Mouse (Mus musculus) intestine, embryonic 14.5 days (tissue): ENCODE measurements around the gene Aifm1. TPM values are rescaled to one million over a fixed set of nuclear protein-coding genes. Genes with fewer than 3 reads are reported as not detected.

ENCODE experiments used
- ATAC-seq: fragments of 200-750 bp; cut with Nextera tagmentation; replicated peaks from 2 replicates; pipeline ENCODE4 v1.8.0; 2017; ENCODE audit warnings: low read depth, moderate number of reproducible peaks, moderate TSS enrichment, moderate library complexity; ENCODE audit not compliant: low FRiP score, low TSS enrichment
- DNase-seq: peaks from one replicate; pipeline ENCODE4 v3.0.0-alpha.2; 2018; ENCODE audit warnings: low spot score
- H3K27ac ChIP-seq: fragments of 300-500 bp; sonication (generic); 2 replicates; pipeline ENCODE4 v1.5.1; 2014; ENCODE audit warnings: low read depth, mild to moderate bottlenecking, control low read depth
- H3K27me3 ChIP-seq: fragments of 300-500 bp; sonication (generic); replicated peaks from 2 replicates; pipeline ENCODE4 v1.6.1; 2014; ENCODE audit warnings: low read length, control low read depth; ENCODE audit not compliant: control insufficient read depth, insufficient read depth
- H3K36me3 ChIP-seq: fragments of 300-500 bp; sonication (generic); 2 replicates; pipeline ENCODE4 v1.6.1; 2014; ENCODE audit warnings: low read length, control low read depth; ENCODE audit not compliant: control insufficient read depth, insufficient read depth
- H3K4me1 ChIP-seq: fragments of 300-500 bp; sonication (generic); replicated peaks from 2 replicates; pipeline ENCODE4 v1.6.1; 2014; ENCODE audit warnings: low read length, control low read depth, mixed read lengths; ENCODE audit not compliant: control insufficient read depth, insufficient read depth
- H3K4me2 ChIP-seq: fragments of 300-500 bp; sonication (generic); 2 replicates; pipeline ENCODE4 v1.6.1; 2014; ENCODE audit warnings: low read length
- H3K4me3 ChIP-seq: fragments of 300-500 bp; sonication (generic); 2 replicates; pipeline ENCODE4 v1.5.1; 2014; ENCODE audit warnings: low read depth, low read length, control low read depth, mixed read lengths
- H3K9ac ChIP-seq: fragments of 300-500 bp; sonication (generic); 2 replicates; pipeline ENCODE4 v1.6.1; 2014; ENCODE audit warnings: mild to moderate bottlenecking, low read length
- H3K9me3 ChIP-seq: fragments of 300-500 bp; sonication (generic); 2 replicates; pipeline ENCODE4 v1.6.1; 2016; ENCODE audit warnings: low read length, control low read depth; ENCODE audit not compliant: control insufficient read depth
- WGBS: fragments of 180-500 bp; shearing (Covaris S2); extraction: QIAGEN DNeasy Blood & Tissue Kit; methylation state at CpG from one replicate; pipeline ENCODE4 v1.1.7; 2014; 5-methylcytosine and 5-hydroxymethylcytosine counted together
- polyA plus RNA-seq: library from polyadenylated mRNA; unstranded; fragments of >200 nt; fragmentation: Nextera tagmentation; extraction: Ambion mirVana; gene quantifications from 2 replicates; pipeline ENCODE4 v1.2.1, GENCODE M21; 2014

Gene Aifm1
- 70.9 and 76.1 TPM in 2 replicates for polyA plus RNA-seq

- Histone ChIP-seq H3K27me3 (no peaks in the 10 kb centered on the region), H3K9me3 (no peaks in the 10 kb centered on the region), H3K36me3 (no peaks in the 10 kb centered on the region), H3K27ac (peak within 1 kb of the TSS; percentile 11; the same call in 1 of the 2 replicates), H3K9ac (peak within 1 kb of the TSS; percentile 52), H3K4me2 (peak within 1 kb of the TSS; percentile 56), H3K4me3 (peak within 1 kb of the TSS; percentile 52), H3K4me1 (no peaks in the 10 kb centered on the region; the same call in 1 of the 2 replicates)
- DNase-seq (peak; percentile 79), ATAC-seq (peak; percentile 98)
- WGBS = 10% methylated on average over 39 of the region's 45 CpGs
Observed at GRCm38 (mm10) chrX:48513166-48513807, at the start of gene Aifm1. Aifm1 (minus strand) TSS chrX:48513563.

GRCm38 (mm10) chrX:48532175-48532574, 18.8 kb upstream of the Aifm1 start:
- no peak overlapping the region for H3K4me3 ChIP-seq
- WGBS = 40% methylated on average over 3 of the region's 3 CpGs
- H3K27ac ChIP-seq = no peak overlapping the region
- no peaks in the 10 kb centered on the region for H3K9me3 ChIP-seq
- DNase-seq (peak; percentile 84), ATAC-seq (0 out of 2 replicates have a peak, but pooled peaks have one; percentile 19)
- H3K9ac ChIP-seq = no peak overlapping the region
- no peak overlapping the region for H3K4me2 ChIP-seq
- no peaks in the 10 kb centered on the region for H3K27me3 ChIP-seq
- no peaks in the 10 kb centered on the region for H3K4me1 ChIP-seq
- no peaks in the 10 kb centered on the region for H3K36me3 ChIP-seq

DNA sequence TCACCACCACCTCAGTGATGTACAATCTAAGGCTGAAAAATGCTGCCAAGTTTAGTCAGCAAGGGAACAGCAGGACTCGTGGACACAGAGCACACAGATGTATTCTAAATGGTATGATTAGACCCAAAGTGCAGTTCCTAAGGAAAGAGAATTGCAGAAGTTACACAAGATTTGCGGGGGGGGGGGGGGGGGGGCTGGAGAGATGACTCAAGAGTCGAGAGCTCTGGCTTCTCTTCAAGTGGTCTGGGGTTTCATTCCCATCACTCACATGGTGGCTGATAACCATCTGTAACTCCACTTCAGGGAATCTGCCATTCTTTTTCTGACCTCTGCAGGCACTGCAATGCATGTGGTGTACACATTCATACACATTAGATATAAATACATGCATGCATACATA, 13.1 kb upstream of the Aifm1 start:
- no peak overlapping the region for H3K4me2 ChIP-seq
- ATAC-seq = no peak
- no peak overlapping the region for H3K4me3 ChIP-seq
- WGBS = 50% methylated on average over 2 of the region's 3 CpGs
- no peaks in the 10 kb centered on the region for H3K4me1 ChIP-seq
- H3K27me3 ChIP-seq = no peaks in the 10 kb centered on the region
- no peaks in the 10 kb centered on the region for H3K36me3 ChIP-seq
- no peak overlapping the region for H3K27ac ChIP-seq
- H3K9ac ChIP-seq = no peak overlapping the region
- DNase-seq = no peak
- no peaks in the 10 kb centered on the region for H3K9me3 ChIP-seq

GRCm38 (mm10) chrX:48525866-48526265, 12.5 kb upstream of the Aifm1 start:
- Histone ChIP-seq H3K9ac (no peak overlapping the region), H3K9me3 (no peaks in the 10 kb centered on the region), H3K36me3 (no peaks in the 10 kb centered on the region), H3K4me3 (no peak overlapping the region), H3K27me3 (no peaks in the 10 kb centered on the region), H3K4me1 (no peaks in the 10 kb centered on the region), H3K27ac (no peak overlapping the region), H3K4me2 (no peak overlapping the region)
- WGBS = 64% methylated on average over 8 of the region's 8 CpGs
- ATAC-seq (no peak), DNase-seq (no peak)

DNA sequence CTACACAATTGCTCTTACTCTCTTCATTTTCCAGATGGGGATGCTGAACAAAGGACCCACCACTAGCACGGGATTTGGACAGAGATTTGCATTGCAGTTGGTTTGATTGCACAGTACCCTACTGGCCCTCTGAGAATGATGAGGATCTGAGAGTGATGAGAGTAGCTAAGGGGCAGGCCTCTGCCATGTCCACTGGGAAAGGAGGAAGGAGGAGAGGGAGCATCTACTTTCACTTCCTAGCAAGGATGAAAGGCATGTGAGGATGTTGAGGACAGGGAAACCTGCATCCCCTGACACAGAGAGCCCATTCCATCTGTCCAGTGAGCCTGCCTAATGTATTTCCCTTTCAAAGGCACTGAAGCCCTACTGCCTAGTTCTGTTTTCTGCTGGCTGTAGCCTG, 12.0 kb upstream of the Aifm1 start:
- H3K4me3 ChIP-seq = no peak overlapping the region
- no peaks in the 10 kb centered on the region for H3K27me3 ChIP-seq
- WGBS = 53% methylated on average over 1 of the region's 1 CpGs
- no peaks in the 10 kb centered on the region for H3K4me1 ChIP-seq
- H3K9ac ChIP-seq = no peak overlapping the region
- DNase-seq (no peak), ATAC-seq (no peak)
- H3K27ac ChIP-seq = no peak overlapping the region
- H3K4me2 ChIP-seq = no peak overlapping the region
- no peaks in the 10 kb centered on the region for H3K36me3 ChIP-seq
- H3K9me3 ChIP-seq = no peaks in the 10 kb centered on the region

GRCm38 (mm10) chrX:48523512-48523911, 10.1 kb upstream of the Aifm1 start:
- no peaks in the 10 kb centered on the region for H3K36me3 ChIP-seq
- no peak overlapping the region for H3K9ac ChIP-seq
- H3K27ac ChIP-seq = no peak overlapping the region
- no peaks in the 10 kb centered on the region for H3K9me3 ChIP-seq
- ATAC-seq = no peak
- H3K4me1 ChIP-seq = no peaks in the 10 kb centered on the region
- no peaks in the 10 kb centered on the region for H3K27me3 ChIP-seq
- DNase-seq = no peak
- WGBS = 66% methylated on average over 3 of the region's 3 CpGs
- H3K4me3 ChIP-seq = no peak overlapping the region
- H3K4me2 ChIP-seq = no peak overlapping the region

DNA sequence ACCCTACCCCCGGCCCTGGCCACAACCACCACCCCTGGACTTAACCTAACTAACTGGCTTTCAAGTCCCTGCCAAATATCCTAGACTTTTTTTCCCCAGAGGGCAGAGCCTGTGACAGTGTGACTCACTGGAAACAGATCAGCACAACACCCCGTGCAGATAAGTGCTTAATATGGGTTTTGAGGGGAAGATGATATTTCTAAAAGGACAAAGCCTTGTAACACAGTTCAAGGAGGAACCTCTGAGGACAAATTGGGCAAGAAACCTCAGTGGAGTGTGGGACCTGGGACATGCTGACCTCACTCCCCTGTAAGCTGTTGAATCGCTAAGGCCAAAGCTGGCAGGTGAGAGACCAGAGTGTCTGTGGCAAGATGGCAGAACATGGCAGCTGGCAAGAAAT, 8.3 kb upstream of the Aifm1 start:
- H3K4me2 ChIP-seq = no peak overlapping the region
- H3K27ac ChIP-seq = no peak overlapping the region
- H3K4me3 ChIP-seq = no peak overlapping the region
- H3K9me3 ChIP-seq = no peaks in the 10 kb centered on the region
- 77% methylated on average over 3 of the region's 3 CpGs for WGBS
- no peak overlapping the region for H3K9ac ChIP-seq
- no peaks in the 10 kb centered on the region for H3K27me3 ChIP-seq
- H3K4me1 ChIP-seq = no peaks in the 10 kb centered on the region
- no peaks in the 10 kb centered on the region for H3K36me3 ChIP-seq
- DNase-seq = no peak
- no peak for ATAC-seq

GRCm38 (mm10) chrX:48519549-48520085, 6.3 kb upstream of the Aifm1 start:
- peak overlapping the region; percentile 44 for H3K4me3 ChIP-seq
- ATAC-seq = peak; percentile 38

More at GRCm38 (mm10) chrX:48519549-48520085, 6.3 kb upstream of the Aifm1 start:
- WGBS = 18% methylated on average over 20 of the region's 20 CpGs
- Histone ChIP-seq H3K36me3 (no peaks in the 10 kb centered on the region), H3K27me3 (no peaks in the 10 kb centered on the region), H3K27ac (no peak overlapping the region), H3K4me2 (peak overlapping the region; percentile 71), H3K9ac (peak overlapping the region; percentile 40), H3K9me3 (no peaks in the 10 kb centered on the region), H3K4me1 (no peaks in the 10 kb centered on the region)
- DNase-seq = peak; percentile 55
